Comparison of ENCODE assay signal across 19 mouse cellular contexts in genomic region chr4:46068573-46068972, GRCm38 (mm10). TPM values are rescaled to one million over a fixed set of nuclear protein-coding genes. Genes with fewer than 3 reads are reported as not detected.
DNase-seq lines count a peak whose midpoint lies in the region; ATAC-seq lines count a peak whose summit lies in the region.
"Had no signal": no experiment of that assay in that cellular context is flagged by ENCODE, and none has a peak within 500 bp of the region (broad histone marks: within the 10 kb centered on the region; RNA-seq: fewer than 3 reads in every experiment).

No protein-coding gene starts in this region.

- H3K9me3 ChIP-seq in kidney, embryonic 15.5 days (replicated peaks) = no peaks in the 10 kb centered on the region
- H3K9me3 ChIP-seq: embryonic facial prominence, embryonic 15.5 days; forebrain, embryonic 10.5 days; heart, embryonic 15.5 days; liver, embryonic 15.5 days; midbrain, embryonic 13.5 days; stomach, embryonic 15.5 days had no signal

- no peaks in the 10 kb centered on the region for H3K36me3 ChIP-seq in kidney, embryonic 15.5 days
- H3K36me3 ChIP-seq: embryonic facial prominence, embryonic 15.5 days; forebrain, embryonic 10.5 days; midbrain, embryonic 13.5 days; stomach, embryonic 15.5 days had no signal

- H3K4me1 ChIP-seq in kidney, embryonic 15.5 days = peaks cover 49% of the 10 kb centered on the region
- H3K4me1 ChIP-seq: liver, embryonic 15.5 days; stomach, embryonic 15.5 days had no signal

- ATAC-seq in kidney, embryonic 15.5 days (replicated peaks; ENCODE audit: low FRiP score) = no peak
- ATAC-seq: inflammation-experienced regulatory T-cells, adult 6 months; lung, postnatal 0 days; midbrain, embryonic 13.5 days had no signal

- H3K9ac ChIP-seq in kidney, embryonic 15.5 days = no peak overlapping the region
- H3K9ac ChIP-seq: embryonic facial prominence, embryonic 15.5 days; heart, embryonic 15.5 days; liver, embryonic 15.5 days; midbrain, embryonic 13.5 days; stomach, embryonic 15.5 days had no signal

- H3K27me3 ChIP-seq in kidney, embryonic 15.5 days = no peaks in the 10 kb centered on the region
- H3K27me3 ChIP-seq: embryonic facial prominence, embryonic 15.5 days; heart, embryonic 15.5 days; midbrain, embryonic 13.5 days; stomach, embryonic 15.5 days had no signal

- H3K4me3 ChIP-seq in kidney, embryonic 15.5 days (replicated peaks) = no peak overlapping the region
- H3K4me3 ChIP-seq: embryonic facial prominence, embryonic 15.5 days; forebrain, embryonic 10.5 days; heart, embryonic 15.5 days; liver, embryonic 15.5 days; midbrain, embryonic 13.5 days; stomach, embryonic 15.5 days had no signal

- H3K4me2 ChIP-seq in kidney, embryonic 15.5 days = no peak overlapping the region
- H3K4me2 ChIP-seq: embryonic facial prominence, embryonic 15.5 days; heart, embryonic 15.5 days; liver, embryonic 15.5 days; midbrain, embryonic 13.5 days; stomach, embryonic 15.5 days had no signal

- WGBS in kidney, embryonic 15.5 days = 43% methylated on average over 1 of the region's 1 CpGs

- DNase-seq in cerebellum, postnatal 36 days = peak; percentile 48 to 51
- DNase-seq in cerebellum, postnatal 10 days = no peak
- DNase-seq in kidney, postnatal 10 days = no peak
- peak; percentile 33 for DNase-seq in thymus, postnatal 0 days (ENCODE audit: low spot score)
- no peak for DNase-seq in thymus, postnatal 25 days
- peak; percentile 60 for DNase-seq in telencephalon, adult 2 months (ENCODE audit: low read depth, low spot score)
- DNase-seq: adrenal gland, postnatal 25 days; embryo, embryonic 11 days; kidney, adult 8-10 months; layer of hippocampus, postnatal 36 days had no signal

- H3K27ac ChIP-seq in kidney, embryonic 15.5 days = peak overlapping the region; percentile 54; the same call in 1 of the 2 replicates
- H3K27ac ChIP-seq: embryonic facial prominence, embryonic 15.5 days; forebrain, embryonic 10.5 days; heart, embryonic 15.5 days; liver, embryonic 15.5 days; midbrain, embryonic 13.5 days; stomach, embryonic 15.5 days had no signal

RNA-seq across cellular contexts. Expression of gene Tmod1, which starts 29.8 kb away (rescaled TPM):
- 8.2 TPM in 2 replicates for polyA plus RNA-seq in kidney, embryonic 15.5 days (2015; fragmentation: Nextera tagmentation; extraction: Ambion mirVana)
- 0.98 and 1.8 TPM in 2 replicates for polyA plus RNA-seq in thymus, postnatal 0 days (2015; fragmentation: Nextera tagmentation; extraction: Ambion mirVana)

Comparison
In these comparisons a context has a peak if more than half of its experiments do, and no peak if none do; other contexts are left out.
1. DNase-seq: peak in cerebellum, postnatal 36 days (2 of 2), thymus, postnatal 0 days (single experiment) and telencephalon, adult 2 months (single experiment); none in cerebellum, postnatal 10 days (0 of 2), kidney, postnatal 10 days (single experiment) and thymus, postnatal 25 days (single experiment).